Mouse (Mus musculus) mammary gland, adult 2 months (tissue): Measurements from ENCODE around the gene Gorasp1. TPM values are rescaled to one million over a fixed set of nuclear protein-coding genes. Genes with fewer than 3 reads are reported as not detected.

ENCODE experiments used
- polyA plus RNA-seq: library from polyadenylated mRNA; depleted of rRNA; stranded (reverse); fragments of >200 nt; gene quantifications from 2 replicates; pipeline ENCODE4 v1.2.3, GENCODE M21; 2012; ENCODE audit warnings: low replicate concordance; rRNA removed

Gorasp1 gene
- polyA plus RNA-seq = 19.6 and 20.2 TPM in 2 replicates

GRCm38 (mm10) chr9:119937005-119937773 is at the start of gene Gorasp1, which contains the start of gene Ttc21a:
TSS of gene Gorasp1 (minus strand) at chr9:119937565.
TSS of gene Ttc21a (plus strand) at chr9:119937606.

DNA sequence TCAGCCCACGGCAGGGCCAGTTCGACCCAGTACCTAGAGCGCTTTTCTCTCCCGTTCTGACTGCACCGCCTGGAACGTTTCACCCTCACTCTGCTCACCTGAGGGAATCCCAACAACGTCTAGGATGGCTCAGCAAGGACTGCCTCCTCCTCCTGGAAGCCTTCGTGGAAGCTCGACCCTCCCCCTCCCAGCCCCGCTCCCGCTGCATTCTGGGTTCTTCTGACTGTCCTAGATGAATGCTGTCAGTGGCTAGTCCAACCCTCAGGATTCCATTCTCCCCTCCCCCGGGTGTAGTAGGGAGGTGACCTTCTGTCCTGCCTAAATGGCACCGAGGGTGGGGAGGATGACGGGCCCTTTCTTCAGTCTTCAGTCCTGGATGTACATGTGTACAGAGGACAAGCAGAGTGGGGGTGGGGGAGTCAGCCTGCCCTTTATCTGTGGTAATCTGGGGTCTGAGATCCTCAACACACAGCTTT is 47.2 kb upstream of the Gorasp1 start, which contains the start of gene Csrnp1:
Gene Csrnp1 (minus strand): TSS at position 123 of the 476 bp plus-strand sequence.

DNA sequence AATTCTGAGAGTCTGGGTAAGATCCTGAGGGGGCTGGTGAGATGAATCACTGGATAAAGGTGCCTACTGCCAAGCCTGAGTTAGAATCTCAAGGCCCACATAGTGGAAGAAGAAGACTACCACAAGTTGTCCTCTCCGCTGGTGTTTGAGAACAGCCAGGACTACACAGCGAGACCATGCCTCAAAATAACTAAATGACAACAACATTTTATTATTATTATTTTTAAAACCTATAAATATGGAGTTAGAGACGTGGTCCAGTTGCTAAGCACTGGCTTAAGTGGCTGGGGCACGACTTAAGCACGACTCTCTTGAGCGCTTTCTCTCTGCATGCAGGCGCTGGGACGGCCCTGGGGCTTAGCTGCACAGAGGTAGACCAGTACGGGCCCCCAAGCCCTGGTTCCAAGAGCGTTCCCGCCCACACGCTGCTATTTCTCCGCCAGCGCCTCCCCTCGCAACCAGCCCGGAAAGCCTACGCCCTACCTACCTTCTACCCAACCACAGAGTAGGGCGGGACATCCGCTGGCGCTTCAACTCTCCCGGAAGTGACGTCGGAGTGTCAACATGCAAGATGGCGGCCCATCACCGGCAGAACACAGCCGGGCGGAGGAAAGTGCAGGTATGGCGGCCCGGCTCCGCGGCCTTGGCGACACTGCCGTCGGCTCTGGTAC is 42.9 kb downstream of the Gorasp1 start, which contains the start of gene Wdr48:
Gene Wdr48 (plus strand): TSS at position 540 of the 671 bp plus-strand sequence.

Other genes with a start within 250 kb of the Gorasp1 start
- gene Scn10a, start 218.2 kb downstream of the Gorasp1 start, polyA plus RNA-seq = not detected in 2 replicates
- gene Scn11a, start 112.1 kb downstream of the Gorasp1 start, polyA plus RNA-seq = 0.04 TPM in 1 of 2 replicates, not detected in the other
- gene Wdr48, start 42.7 kb downstream of the Gorasp1 start, polyA plus RNA-seq = 32.9 and 57.8 TPM in 2 replicates
- gene Ttc21a, start within 50 bp of the Gorasp1 start, polyA plus RNA-seq = 0.04 TPM in 1 of 2 replicates, not detected in the other
- gene Csrnp1, start 47.1 kb upstream of the Gorasp1 start, polyA plus RNA-seq = 33.6 and 79.3 TPM in 2 replicates
- gene Xirp1, start 86.0 kb upstream of the Gorasp1 start, polyA plus RNA-seq = 0.10 and 6.6 TPM in 2 replicates
- 6.1 and 7.7 TPM in 2 replicates for gene Cx3cr1, start 132.3 kb upstream of the Gorasp1 start, polyA plus RNA-seq
- gene Ccr8, start 154.5 kb upstream of the Gorasp1 start, polyA plus RNA-seq = 2.1 and 3.3 TPM in 2 replicates
- gene Slc25a38, start 172.8 kb upstream of the Gorasp1 start, polyA plus RNA-seq = 34.4 and 38.0 TPM in 2 replicates
- 3,365 and 4,378 TPM in 2 replicates for gene Rpsa, start 190.1 kb upstream of the Gorasp1 start, polyA plus RNA-seq
- gene Mobp, start 212.1 kb upstream of the Gorasp1 start, polyA plus RNA-seq = 0.52 TPM in 1 of 2 replicates, not detected in the other